Mouse (Mus musculus) cerebellum, adult 2 months (tissue): ENCODE results near the gene Npas3.

Source experiments
- CTCF ChIP-seq: fragments of 200-500 bp; IDR thresholded peaks from 2 replicates; pipeline ENCODE4 v1.5.1; 2011; ENCODE audit warnings: low read depth, mild to moderate bottlenecking, control low read depth, low read length, moderate library complexity, borderline replicate concordance; ENCODE audit not compliant: insufficient read depth
- POLR2A ChIP-seq: fragments of 200-500 bp; IDR thresholded peaks from 2 replicates; pipeline ENCODE4 v1.6.1; 2011; ENCODE audit warnings: low read length, control low read depth, borderline replicate concordance; ENCODE audit not compliant: insufficient read depth

DNA sequence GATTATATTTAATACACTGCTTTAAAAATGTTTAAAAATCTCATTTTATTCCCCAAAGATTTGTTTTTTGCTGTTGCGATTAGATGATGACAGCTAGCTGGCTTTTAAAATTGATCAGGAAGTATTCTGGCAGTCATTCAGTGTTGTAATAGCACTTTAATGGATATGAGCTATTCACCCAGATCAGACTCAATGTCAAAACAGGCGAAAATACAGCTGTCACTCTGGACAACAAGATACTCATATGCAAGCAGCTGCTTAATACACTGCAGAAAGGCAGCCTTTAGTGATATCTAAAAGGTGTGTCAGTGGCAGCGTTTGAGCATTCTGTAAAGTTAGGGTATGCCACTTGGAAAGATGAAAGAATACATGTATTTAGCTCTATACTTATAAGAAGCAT is 83.3 kb downstream of the Npas3 start:
- TF ChIP-seq CTCF (no peak), POLR2A (no peak)
